ENCODE assay signal across 8 mouse cellular contexts in the genomic region with DNA sequence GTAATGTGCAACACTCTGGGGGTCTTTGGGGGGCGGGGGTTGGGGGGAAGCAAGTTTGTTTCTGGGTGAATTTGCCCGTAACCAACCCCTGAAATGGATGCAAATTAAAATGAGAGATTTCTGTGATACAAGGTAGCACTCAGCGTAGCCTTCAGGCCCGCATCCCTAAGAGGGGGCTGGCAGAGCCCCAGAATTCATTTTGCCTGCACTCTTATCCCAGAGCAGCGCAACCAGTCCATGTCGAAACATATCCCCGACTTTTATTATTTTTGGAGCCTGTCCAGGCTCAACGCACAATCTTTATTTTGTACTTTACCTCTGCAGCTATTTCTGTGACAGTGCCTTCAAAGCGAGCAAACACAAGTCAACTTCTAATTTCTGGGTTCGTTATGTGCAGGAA.
DNase-seq lines count a peak whose midpoint lies in the region; ATAC-seq and TF ChIP-seq lines count a peak whose summit lies in the region.

No protein-coding gene starts in this region.

- no peaks in the 10 kb centered on the region for H3K79me2 ChIP-seq in liver, adult 2 months (ENCODE audit: control insufficient read depth, insufficient read depth, low read length)

- H3K4me1 ChIP-seq in liver, adult 2 months (ENCODE audit: control insufficient read depth, insufficient read depth, low read length), result peaks cover 2% of the 10 kb centered on the region; the same call in 1 of the 2 replicates
- H3K4me1 ChIP-seq in forebrain, embryonic 10.5 days, result peaks cover 33% of the 10 kb centered on the region
- peaks cover 17% of the 10 kb centered on the region for H3K4me1 ChIP-seq in hindbrain, embryonic 15.5 days (replicated peaks)
- peaks cover 15% of the 10 kb centered on the region; the same call in 1 of the 2 replicates for H3K4me1 ChIP-seq in neural tube, embryonic 14.5 days (ENCODE audit: control insufficient read depth, insufficient read depth, low read length)

- DNase-seq in liver, adult 2 months (ENCODE audit: extremely low read depth, low read depth, low spot score), result peak; percentile 9
- no peak for DNase-seq in liver
- DNase-seq in forebrain, embryonic 10.5 days (ENCODE audit: extremely low spot score, low spot score), result no peak
- DNase-seq in cerebellum, adult 18-20 months, result no peak
- DNase-seq in cerebellum, adult 11-12 months, result no peak

- no peak for TF ChIP-seq CTCF in liver, adult 2 months (IDR thresholded peaks at IDR 0.05; ENCODE audit: low read depth, low read length)

- no peaks in the 10 kb centered on the region for H3K36me3 ChIP-seq in liver, adult 2 months (ENCODE audit: control insufficient read depth, insufficient read depth, low read length)
- no peaks in the 10 kb centered on the region for H3K36me3 ChIP-seq in forebrain, embryonic 10.5 days (replicated peaks)
- H3K36me3 ChIP-seq in hindbrain, embryonic 15.5 days, result no peaks in the 10 kb centered on the region
- no peaks in the 10 kb centered on the region for H3K36me3 ChIP-seq in neural tube, embryonic 14.5 days (ENCODE audit: control insufficient read depth, insufficient read depth, low read length)

- ATAC-seq in hindbrain, embryonic 15.5 days (ENCODE audit: low FRiP score, low read depth), result no peak; the same call in 1 of the 2 replicates
- no peak for ATAC-seq in neural tube, embryonic 14.5 days (ENCODE audit: low read depth)
- no peak for ATAC-seq in frontal cortex, adult (ENCODE audit: low TSS enrichment)

- WGBS in liver, adult 2 months, result 24% methylated on average over 10 of the region's 10 CpGs
- WGBS in forebrain, embryonic 10.5 days, result 74% methylated on average over 10 of the region's 10 CpGs
- 47% methylated on average over 10 of the region's 10 CpGs for WGBS in hindbrain, embryonic 15.5 days
- 50% methylated on average over 10 of the region's 10 CpGs for WGBS in neural tube, embryonic 14.5 days

- no peak overlapping the region for H3K9ac ChIP-seq in liver, adult 2 months (ENCODE audit: low read depth, low read length)
- H3K9ac ChIP-seq in hindbrain, embryonic 15.5 days, result no peak overlapping the region
- no peak overlapping the region for H3K9ac ChIP-seq in neural tube, embryonic 14.5 days (replicated peaks; ENCODE audit: low read depth, low read length)

- H3K4me2 ChIP-seq in hindbrain, embryonic 15.5 days, result peak overlapping the region; percentile 53
- peak overlapping the region; percentile 42 for H3K4me2 ChIP-seq in neural tube, embryonic 14.5 days (ENCODE audit: low read depth, low read length)

- TF ChIP-seq POLR2A in liver, adult 2 months (IDR thresholded peaks at IDR 0.05; ENCODE audit: extremely low read depth, insufficient read depth, low read length), result no peak

- H3K4me3 ChIP-seq in liver, adult 2 months (ENCODE audit: insufficient read depth, low read depth, low read length), result no peak overlapping the region
- peak overlapping the region; percentile 37; the same call in 1 of the 2 replicates for H3K4me3 ChIP-seq in forebrain, embryonic 10.5 days
- no peak overlapping the region for H3K4me3 ChIP-seq in hindbrain, embryonic 15.5 days
- H3K4me3 ChIP-seq in neural tube, embryonic 14.5 days (ENCODE audit: low read depth, low read length), result no peak overlapping the region

- H3K9me3 ChIP-seq in forebrain, embryonic 10.5 days, result no peaks in the 10 kb centered on the region
- H3K9me3 ChIP-seq in hindbrain, embryonic 15.5 days, result no peaks in the 10 kb centered on the region
- no peaks in the 10 kb centered on the region for H3K9me3 ChIP-seq in neural tube, embryonic 14.5 days (ENCODE audit: control insufficient read depth, low read length)

- no peaks in the 10 kb centered on the region for H3K27me3 ChIP-seq in liver, adult 2 months (ENCODE audit: control insufficient read depth, insufficient read depth, low read length)
- H3K27me3 ChIP-seq in forebrain, embryonic 10.5 days (ENCODE audit: poor library complexity, severe bottlenecking), result 0 out of 2 replicates have a peak, but pooled peaks cover 3% of the 10 kb centered on the region
- H3K27me3 ChIP-seq in hindbrain, embryonic 15.5 days, result no peaks in the 10 kb centered on the region
- H3K27me3 ChIP-seq in neural tube, embryonic 14.5 days (ENCODE audit: control insufficient read depth, insufficient read depth, low read length), result no peaks in the 10 kb centered on the region

- H3K27ac ChIP-seq in liver, adult 2 months (replicated peaks; ENCODE audit: insufficient read depth, low read depth, low read length), result no peak overlapping the region
- H3K27ac ChIP-seq in forebrain, embryonic 10.5 days, result peak overlapping the region; percentile 78
- no peak overlapping the region for H3K27ac ChIP-seq in hindbrain, embryonic 15.5 days (replicated peaks)
- no peak overlapping the region for H3K27ac ChIP-seq in neural tube, embryonic 14.5 days (ENCODE audit: low read depth, low read length)
